Mouse (Mus musculus) forebrain, postnatal 0 days (tissue): ENCODE data around the gene Cts6. TPM values are rescaled to one million over a fixed set of nuclear protein-coding genes. Genes with fewer than 3 reads are reported as not detected.
"Not testable (repeated sequence)": the region's sequence is repeated elsewhere in the genome, so short reads cannot be mapped to it uniquely, and the experiment has no call there.

ENCODE experiments used
- ATAC-seq: fragments of 200-750 bp; cut with Nextera tagmentation; 2 replicates; pipeline ENCODE4 v1.8.0; 2017; ENCODE audit warnings: mild to moderate bottlenecking, moderate library complexity
- DNase-seq: peaks from one replicate; pipeline ENCODE4 v3.0.0-alpha.2; 2015
- H3K27ac ChIP-seq: fragments of 300-500 bp; sonication (generic); 2 replicates; pipeline ENCODE4 v1.5.1; 2014; ENCODE audit warnings: low read depth, mild to moderate bottlenecking, antibody characterized with exemption, low read length, moderate library complexity, mixed read lengths
- H3K27me3 ChIP-seq: fragments of 300-500 bp; sonication (generic); 2 replicates; pipeline ENCODE4 v1.6.1; 2014; ENCODE audit warnings: mild to moderate bottlenecking, low read length, mixed read lengths; ENCODE audit not compliant: insufficient read depth
- H3K36me3 ChIP-seq: fragments of 300-500 bp; sonication (generic); 2 replicates; pipeline ENCODE4 v1.6.1; 2014; ENCODE audit warnings: mild to moderate bottlenecking, moderate library complexity; ENCODE audit not compliant: insufficient read depth
- H3K4me1 ChIP-seq: fragments of 300-500 bp; sonication (generic); 2 replicates; pipeline ENCODE4 v1.6.1; 2014; ENCODE audit warnings: antibody characterized with exemption; ENCODE audit not compliant: insufficient read depth
- H3K4me2 ChIP-seq: fragments of 300-500 bp; sonication (generic); 2 replicates; pipeline ENCODE4 v1.6.1; 2014; ENCODE audit warnings: low read depth, mild to moderate bottlenecking, moderate library complexity
- H3K4me3 ChIP-seq: fragments of 300-500 bp; sonication (generic); 2 replicates; pipeline ENCODE4 v1.5.1; 2014; ENCODE audit warnings: low read depth, low read length, mixed read lengths
- H3K9ac ChIP-seq: fragments of 300-500 bp; sonication (generic); 2 replicates; pipeline ENCODE4 v1.6.1; 2014; ENCODE audit warnings: mild to moderate bottlenecking
- H3K9me3 ChIP-seq: fragments of 300-500 bp; sonication (generic); 2 replicates; pipeline ENCODE4 v1.6.1; 2016; ENCODE audit warnings: low read length
- CTCF ChIP-seq: sonication (generic); IDR thresholded peaks from 2 replicates; pipeline ENCODE4 v1.5.1; 2016; ENCODE audit warnings: antibody characterized with exemption, control low read depth, low read depth
- WGBS: fragments of 180-500 bp; shearing (Covaris S2); extraction: QIAGEN DNeasy Blood & Tissue Kit; methylation state at CpG from one replicate; pipeline ENCODE4 v1.1.7; 2014; 5-methylcytosine and 5-hydroxymethylcytosine counted together
- polyA plus RNA-seq: library from polyadenylated mRNA; unstranded; fragments of >200 nt; fragmentation: Nextera tagmentation; extraction: Ambion mirVana; gene quantifications from 2 replicates; pipeline ENCODE4 v1.2.1, GENCODE M21; 2015
- total RNA-seq: library from RNA; depleted of rRNA; stranded (reverse); fragments of >200 nt; gene quantifications from 2 replicates; pipeline ENCODE4 v1.2.3, GENCODE M21; 2014; rRNA removed

Cts6 gene
- total RNA-seq (not detected in 2 replicates), polyA plus RNA-seq (not detected in 2 replicates)

DNA sequence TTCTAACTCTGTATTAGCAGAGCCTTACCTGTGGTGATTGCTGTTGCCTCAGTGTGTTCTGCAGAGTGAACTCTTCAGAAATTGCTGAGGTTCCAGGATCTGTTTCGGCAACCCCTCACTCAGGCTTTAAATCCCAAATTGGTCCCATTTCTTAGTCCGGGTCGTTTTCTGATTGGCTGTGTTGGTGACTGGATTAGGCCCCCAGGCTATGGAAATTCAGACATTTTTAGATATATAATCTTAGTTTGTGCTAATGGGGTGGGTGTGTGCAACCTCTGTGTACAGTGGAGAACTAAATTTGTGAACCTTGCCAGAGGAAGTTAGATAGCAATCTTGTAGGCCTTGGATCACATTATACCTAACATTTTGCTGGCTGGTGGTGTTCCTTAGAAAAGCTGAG is at the start of gene Cts6:
Gene Cts6, minus strand, starts transcription at position 101 of the 400 bp plus-strand sequence.
- ATAC-seq = no peak
- no peak within 1 kb of the TSS for H3K4me2 ChIP-seq
- DNase-seq = no peak
- H3K9ac ChIP-seq = no peak within 1 kb of the TSS
- H3K27me3 ChIP-seq = no peaks in the 10 kb centered on the region
- H3K4me3 ChIP-seq = no peak within 1 kb of the TSS
- no peak within 1 kb of the TSS for H3K27ac ChIP-seq
- no peaks in the 10 kb centered on the region for H3K4me1 ChIP-seq
- TF ChIP-seq CTCF = no peak
- no peaks in the 10 kb centered on the region for H3K36me3 ChIP-seq
- 92% methylated on average over 3 of the region's 3 CpGs for WGBS
- H3K9me3 ChIP-seq = peaks cover 22% of the 10 kb centered on the region; the same call in 1 of the 2 replicates

DNA sequence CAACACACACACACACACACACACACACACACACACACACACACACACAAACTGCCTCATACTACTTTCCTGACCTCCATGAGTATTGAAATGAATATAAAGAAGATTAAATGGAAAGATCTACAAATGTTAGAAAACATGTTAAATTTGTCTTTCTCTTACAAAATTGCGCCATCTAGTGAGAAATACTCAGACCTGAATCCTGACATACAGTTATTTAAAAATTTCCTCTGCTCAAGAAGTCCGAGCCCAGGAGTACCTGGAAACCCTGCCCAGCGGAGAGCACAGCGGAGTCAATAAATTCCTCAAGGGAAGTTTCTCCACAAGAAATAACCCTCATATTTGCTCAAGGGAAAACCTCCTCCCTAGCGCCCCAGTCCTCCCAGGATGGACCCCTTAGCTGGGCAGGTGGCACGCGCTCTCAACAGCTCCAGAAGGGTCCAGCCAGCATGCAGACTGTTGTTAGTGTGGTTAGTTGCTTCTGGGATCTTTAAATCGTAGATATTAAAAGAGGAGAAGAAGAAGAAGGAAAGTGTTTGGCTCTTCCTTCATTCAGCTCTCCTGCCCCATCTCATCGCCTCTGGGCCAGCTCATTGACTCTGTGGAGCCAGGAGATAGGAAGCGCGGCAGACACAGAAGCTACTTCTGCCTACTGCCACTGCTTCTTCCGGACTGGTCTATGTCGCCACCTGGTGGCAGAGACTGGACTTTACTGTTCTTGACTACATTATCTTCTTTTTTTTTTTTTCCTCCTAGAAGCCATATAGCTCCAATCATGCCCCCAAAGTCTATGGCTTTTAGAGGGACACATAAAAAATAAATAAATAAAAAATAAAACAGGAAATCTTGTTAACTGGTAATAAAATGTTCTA is 38.1 kb upstream of the Cts6 start:
- ATAC-seq = no peak
- 62% methylated on average over 13 of the region's 13 CpGs for WGBS
- peak; percentile 3 for DNase-seq

DNA sequence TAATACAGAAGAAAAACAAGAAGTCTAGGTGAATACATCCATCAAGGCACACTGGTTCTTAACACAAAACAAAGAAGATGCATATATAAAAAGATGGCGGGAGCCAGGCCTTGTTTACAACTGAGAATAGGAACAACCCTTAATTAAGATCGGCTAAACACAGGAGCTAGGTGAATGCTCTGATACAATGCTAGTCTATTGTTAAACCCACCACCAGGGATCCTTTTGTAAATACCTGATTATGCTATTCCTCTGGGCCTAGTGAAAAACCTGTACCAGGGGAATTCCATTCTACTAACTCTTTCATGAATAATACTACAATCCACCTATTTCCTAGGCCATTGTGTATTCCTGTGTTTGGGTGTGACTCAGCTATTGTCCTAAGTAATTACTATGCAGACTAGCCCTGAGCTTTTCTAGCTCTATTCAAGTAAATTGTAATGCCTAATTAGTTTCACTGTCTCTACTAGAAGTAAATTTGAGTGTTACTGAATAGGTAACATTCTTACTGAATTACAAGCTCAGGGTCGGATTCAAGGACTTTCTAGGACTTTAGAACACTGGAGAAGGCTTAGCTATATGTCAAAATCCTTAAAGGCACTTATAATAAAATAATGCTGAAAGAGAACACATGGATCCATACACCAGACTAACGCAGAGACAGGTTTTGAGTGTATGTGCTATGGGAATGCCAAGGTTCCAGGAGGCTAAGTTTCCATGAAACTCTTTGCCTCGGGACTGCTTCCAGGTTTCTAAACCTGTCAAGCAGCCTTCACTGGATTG is 17.9 kb downstream of the Cts6 start:
- H3K4me1 ChIP-seq, H3K9me3 ChIP-seq, H3K4me3 ChIP-seq, ATAC-seq, H3K4me2 ChIP-seq, H3K27me3 ChIP-seq, H3K27ac ChIP-seq, H3K36me3 ChIP-seq, H3K9ac ChIP-seq, DNase-seq: not testable (repeated sequence)
- WGBS = 76% methylated on average over 5 of the region's 5 CpGs

More for the DNA sequence above, 38.1 kb upstream of the Cts6 start:
- TF ChIP-seq CTCF = peak; percentile 30; the same call in 1 of the 2 replicates
- Histone ChIP-seq H3K4me2 (no peak overlapping the region), H3K4me1 (no peaks in the 10 kb centered on the region), H3K27ac (no peak overlapping the region), H3K9ac (no peak overlapping the region), H3K9me3 (peaks cover 12% of the 10 kb centered on the region), H3K36me3 (no peaks in the 10 kb centered on the region), H3K27me3 (no peaks in the 10 kb centered on the region), H3K4me3 (no peak overlapping the region)

DNA sequence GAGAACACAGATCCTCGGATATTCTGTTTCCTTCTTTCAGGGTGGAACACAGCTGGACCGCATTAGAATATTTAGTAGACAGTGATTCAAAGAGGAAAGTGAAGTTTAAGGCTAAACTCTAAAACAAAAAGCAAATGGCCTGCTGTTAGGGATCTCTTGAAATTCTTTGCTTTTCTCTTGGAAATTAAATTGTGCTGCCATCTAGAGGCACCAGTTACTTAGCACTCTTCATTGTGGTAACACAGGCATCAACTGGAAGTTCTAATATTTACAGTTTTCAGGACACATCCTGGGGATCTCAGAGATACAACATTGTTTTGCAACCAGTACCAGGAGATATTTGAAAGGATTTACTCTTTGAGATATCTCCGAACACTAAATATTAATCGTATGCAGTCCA is 38.6 kb downstream of the Cts6 start:
- Histone ChIP-seq H3K4me2 (no peak overlapping the region), H3K4me3 (no peak overlapping the region), H3K27ac (no peak overlapping the region), H3K27me3 (no peaks in the 10 kb centered on the region), H3K36me3 (no peaks in the 10 kb centered on the region), H3K9ac (no peak overlapping the region), H3K4me1 (no peaks in the 10 kb centered on the region), H3K9me3 (peaks cover 19% of the 10 kb centered on the region; the same call in 1 of the 2 replicates)
- WGBS = 82% methylated on average over 4 of the region's 4 CpGs
- TF ChIP-seq CTCF = no peak
- ATAC-seq (no peak), DNase-seq (no peak)

DNA sequence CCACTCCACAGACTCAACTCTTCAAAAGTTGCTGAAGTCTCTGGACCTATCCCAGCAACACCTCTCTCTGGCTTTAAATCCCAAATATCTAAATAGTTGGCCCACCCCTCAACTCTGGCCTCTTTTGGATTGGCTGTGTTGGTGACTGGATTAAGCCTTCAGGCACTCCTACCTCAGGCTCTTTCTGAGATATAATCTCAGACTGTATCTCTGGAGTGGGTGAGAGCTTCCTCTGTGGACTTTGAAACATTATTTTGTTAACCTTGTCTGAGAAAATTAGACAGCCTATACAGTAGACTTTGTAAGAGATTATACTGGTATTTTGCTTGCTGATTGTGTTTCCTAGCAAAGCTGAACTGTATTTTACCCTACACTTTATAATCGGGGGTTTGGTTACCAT is 39.1 kb downstream of the Cts6 start, which contains the start of gene Ctsr:
Gene Ctsr, minus strand, starts transcription at position 101 of the 400 bp plus-strand sequence.
- H3K4me2 ChIP-seq = no peak within 1 kb of the TSS
- H3K36me3 ChIP-seq = no peaks in the 10 kb centered on the region
- no peak for TF ChIP-seq CTCF
- no peak within 1 kb of the TSS for H3K9ac ChIP-seq
- no peaks in the 10 kb centered on the region for H3K4me1 ChIP-seq
- DNase-seq (no peak), ATAC-seq (no peak)
- no peak within 1 kb of the TSS for H3K4me3 ChIP-seq
- no peaks in the 10 kb centered on the region for H3K27me3 ChIP-seq
- WGBS = 78% methylated on average over 1 of the region's 1 CpGs
- H3K27ac ChIP-seq = no peak within 1 kb of the TSS
- peaks cover 20% of the 10 kb centered on the region; the same call in 1 of the 2 replicates for H3K9me3 ChIP-seq

Other genes with a start within 250 kb of the Cts6 start
- not detected in 2 replicates for gene Ctsj, start 197.5 kb downstream of the Cts6 start, total RNA-seq
- gene Ctsj, start 197.5 kb downstream of the Cts6 start, polyA plus RNA-seq = not detected in 2 replicates
- gene Ctsq, start 162.8 kb downstream of the Cts6 start, total RNA-seq = not detected in 2 replicates
- gene Ctsq, start 162.8 kb downstream of the Cts6 start, polyA plus RNA-seq = not detected in 2 replicates
- gene Ctsr, start 39.2 kb downstream of the Cts6 start, total RNA-seq = not detected in 2 replicates
- not detected in 2 replicates for gene Ctsr, start 39.2 kb downstream of the Cts6 start, polyA plus RNA-seq
- not detected in 2 replicates for gene Cts8, start 51.9 kb upstream of the Cts6 start, total RNA-seq
- not detected in 2 replicates for gene Cts8, start 51.9 kb upstream of the Cts6 start, polyA plus RNA-seq
- gene Gm49398, start 85.4 kb upstream of the Cts6 start, total RNA-seq = not detected in 2 replicates
- not detected in 2 replicates for gene Gm49398, start 85.4 kb upstream of the Cts6 start, polyA plus RNA-seq
- not detected in 2 replicates for gene Cts7, start 154.8 kb upstream of the Cts6 start, total RNA-seq
- not detected in 2 replicates for gene Cts7, start 154.8 kb upstream of the Cts6 start, polyA plus RNA-seq